Comparison of ENCODE assay signal across 24 mouse cellular contexts in genomic region chr5:120898307-120898706, GRCm38 (mm10). TPM values are rescaled to one million over a fixed set of nuclear protein-coding genes. Genes with fewer than 3 reads are reported as not detected.
"Had no signal": no experiment of that assay in that cellular context is flagged by ENCODE, and none has a peak within 500 bp of the region (broad histone marks: within the 10 kb centered on the region; RNA-seq: fewer than 3 reads in every experiment).

No protein-coding gene starts in this region.

- H3K4me2 ChIP-seq: neural tube, embryonic 13.5 days; neural tube, embryonic 15.5 days; stomach, embryonic 15.5 days had no signal

- H3K4me3 ChIP-seq: neural tube, embryonic 13.5 days; neural tube, embryonic 15.5 days; stomach, embryonic 15.5 days had no signal

- DNase-seq: retina, postnatal 1 day; right cerebral cortex, adult 18-20 months; right cerebral cortex, postnatal 14 days; right cerebral cortex, postnatal 25 days; right cerebral cortex, postnatal 4 days; spleen, adult 18-20 months; thymus, adult 18-20 months; thymus, adult 2 months; thymus, postnatal 14 days; thymus, postnatal 25 days; thymus, postnatal 36 days; thymus, postnatal 4 days had no signal

- H3K4me1 ChIP-seq: neural tube, embryonic 13.5 days; neural tube, embryonic 15.5 days; stomach, embryonic 15.5 days had no signal

- H3K9ac ChIP-seq: neural tube, embryonic 13.5 days; neural tube, embryonic 15.5 days; stomach, embryonic 15.5 days had no signal

- H3K9me3 ChIP-seq: stomach, embryonic 15.5 days had no signal

- H3K36me3 ChIP-seq: neural tube, embryonic 13.5 days; neural tube, embryonic 15.5 days; stomach, embryonic 15.5 days had no signal

- H3K27me3 ChIP-seq: neural tube, embryonic 13.5 days; neural tube, embryonic 15.5 days; stomach, embryonic 15.5 days had no signal

- H3K27ac ChIP-seq: neural tube, embryonic 13.5 days; neural tube, embryonic 15.5 days; stomach, embryonic 15.5 days; stomach, postnatal 0 days had no signal

RNA-seq across cellular contexts. Expression of gene Oas1g, which starts 10.9 kb away (rescaled TPM):
- polyA plus RNA-seq: neural tube, embryonic 14.5 days; testis, adult 2 months had no signal

RNA-seq across cellular contexts. Expression of gene Oas1d, which starts 16.0 kb away (rescaled TPM):
- total RNA-seq: neutrophil, adult 5-6 weeks had no signal
- polyA plus RNA-seq: neural tube, embryonic 13.5 days; neural tube, embryonic 14.5 days; neural tube, embryonic 15.5 days; spleen, adult 2 months; stomach, embryonic 14.5 days; stomach, embryonic 15.5 days; stomach, embryonic 16.5 days; testis, adult 2 months; urinary bladder, adult 2 months had no signal

RNA-seq across cellular contexts. Expression of gene Oas1h, which starts 37.1 kb away (rescaled TPM):
- total RNA-seq: neutrophil, adult 5-6 weeks had no signal
- polyA plus RNA-seq: neural tube, embryonic 13.5 days; neural tube, embryonic 14.5 days; neural tube, embryonic 15.5 days; small intestine, adult 2 months; spleen, adult 2 months; stomach, embryonic 14.5 days; stomach, embryonic 15.5 days; stomach, embryonic 16.5 days; stomach, postnatal 0 days; testis, adult 2 months; urinary bladder, adult 2 months had no signal

RNA-seq across cellular contexts. Expression of gene Oas1f, which starts 51.1 kb away (rescaled TPM):
- total RNA-seq: neutrophil, adult 5-6 weeks had no signal
- polyA plus RNA-seq: neural tube, embryonic 13.5 days; neural tube, embryonic 14.5 days; neural tube, embryonic 15.5 days; spleen, adult 2 months; stomach, embryonic 15.5 days; stomach, embryonic 16.5 days; stomach, postnatal 0 days; testis, adult 2 months had no signal
